Mouse (Mus musculus) heart, embryonic 13.5 days (tissue): ENCODE results near the gene Dhrs3. TPM values are rescaled to one million over a fixed set of nuclear protein-coding genes. Genes with fewer than 3 reads are reported as not detected.

Experiments used
- ATAC-seq: fragments of 200-750 bp; cut with Nextera tagmentation; 2 replicates; pipeline ENCODE4 v1.8.0; 2017; ENCODE audit warnings: moderate TSS enrichment; ENCODE audit not compliant: insufficient number of reproducible peaks, low FRiP score, low TSS enrichment; ENCODE audit errors: extremely low read depth
- H3K27ac ChIP-seq: fragments of 300-500 bp; sonication (generic); replicated peaks from 2 replicates; pipeline ENCODE4 v1.5.1; 2015; ENCODE audit warnings: moderate library complexity, mild to moderate bottlenecking, inconsistent platforms
- H3K27me3 ChIP-seq: fragments of 300-500 bp; sonication (generic); replicated peaks from 2 replicates; pipeline ENCODE4 v1.6.1; 2015; ENCODE audit warnings: mild to moderate bottlenecking, inconsistent platforms
- H3K36me3 ChIP-seq: fragments of 300-500 bp; sonication (generic); 2 replicates; pipeline ENCODE4 v1.6.1; 2015; ENCODE audit warnings: mild to moderate bottlenecking, inconsistent platforms
- H3K4me1 ChIP-seq: fragments of 300-500 bp; sonication (generic); 2 replicates; pipeline ENCODE4 v1.6.1; 2015; ENCODE audit warnings: inconsistent platforms
- H3K4me2 ChIP-seq: fragments of 300-500 bp; sonication (generic); 2 replicates; pipeline ENCODE4 v1.6.1; 2015; ENCODE audit warnings: inconsistent platforms, mild to moderate bottlenecking, moderate library complexity
- H3K4me3 ChIP-seq: fragments of 300-500 bp; sonication (generic); 2 replicates; pipeline ENCODE4 v1.5.1; 2015; ENCODE audit warnings: moderate library complexity, mild to moderate bottlenecking, inconsistent platforms
- H3K9ac ChIP-seq: fragments of 300-500 bp; sonication (generic); 2 replicates; pipeline ENCODE4 v1.6.1; 2015; ENCODE audit warnings: inconsistent platforms, mild to moderate bottlenecking, moderate library complexity
- H3K9me3 ChIP-seq: fragments of 300-500 bp; sonication (generic); 2 replicates; pipeline ENCODE4 v1.6.1; 2016; ENCODE audit warnings: inconsistent platforms
- WGBS: fragments of 180-500 bp; shearing (Covaris S2); methylation state at CpG from one replicate; pipeline ENCODE4 v1.1.7; 2015; ENCODE audit warnings: mixed read lengths; 5-methylcytosine and 5-hydroxymethylcytosine counted together
- polyA plus RNA-seq: library from polyadenylated mRNA; unstranded; fragments of >200 nt; fragmentation: Nextera tagmentation; extraction: Ambion mirVana; gene quantifications from 2 replicates; pipeline ENCODE4 v1.2.1, GENCODE M21; 2015

Gene Dhrs3
- polyA plus RNA-seq, 1 experiment from 2014 or later = 37.4 TPM

GRCm38 (mm10) chr4:144957721-144958120 lies 65.1 kb downstream of the Dhrs3 start:
- ATAC-seq = no peak
- H3K27me3 ChIP-seq = no peaks in the 10 kb centered on the region; the same call in 1 of the 2 replicates

GRCm38 (mm10) chr4:144960188-144960904 lies 67.7 kb downstream of the Dhrs3 start:
- no peak overlapping the region for H3K27ac ChIP-seq

More at GRCm38 (mm10) chr4:144957721-144958120, 65.1 kb downstream of the Dhrs3 start:
- H3K36me3 ChIP-seq = 0 out of 2 replicates have a peak, but pooled peaks cover 2% of the 10 kb centered on the region
- H3K9ac ChIP-seq = no peak overlapping the region
- peaks cover 10% of the 10 kb centered on the region for H3K4me1 ChIP-seq
- 69% methylated on average over 2 of the region's 2 CpGs for WGBS
- no peaks in the 10 kb centered on the region for H3K9me3 ChIP-seq
- no peak overlapping the region for H3K4me2 ChIP-seq
- no peak overlapping the region for H3K4me3 ChIP-seq
- no peak overlapping the region for H3K27ac ChIP-seq

GRCm38 (mm10) chr4:144961232-144961631 lies 68.6 kb downstream of the Dhrs3 start:
- Histone ChIP-seq H3K27ac (no peak overlapping the region), H3K4me2 (no peak overlapping the region), H3K9ac (no peak overlapping the region), H3K4me3 (no peak overlapping the region), H3K27me3 (no peaks in the 10 kb centered on the region; the same call in 1 of the 2 replicates), H3K4me1 (peaks cover 15% of the 10 kb centered on the region), H3K9me3 (no peaks in the 10 kb centered on the region), H3K36me3 (0 out of 2 replicates have a peak, but pooled peaks cover 2% of the 10 kb centered on the region)
- ATAC-seq = no peak
- 87% methylated on average over 4 of the region's 4 CpGs for WGBS

More at GRCm38 (mm10) chr4:144960188-144960904, 67.7 kb downstream of the Dhrs3 start:
- Histone ChIP-seq H3K9me3 (no peaks in the 10 kb centered on the region), H3K27me3 (no peaks in the 10 kb centered on the region; the same call in 1 of the 2 replicates), H3K36me3 (0 out of 2 replicates have a peak, but pooled peaks cover 2% of the 10 kb centered on the region), H3K4me1 (peaks cover 15% of the 10 kb centered on the region), H3K4me2 (no peak overlapping the region), H3K9ac (peak overlapping the region; percentile 33), H3K4me3 (no peak overlapping the region)
- 54% methylated on average over 8 of the region's 8 CpGs for WGBS
- no peak for ATAC-seq

DNA sequence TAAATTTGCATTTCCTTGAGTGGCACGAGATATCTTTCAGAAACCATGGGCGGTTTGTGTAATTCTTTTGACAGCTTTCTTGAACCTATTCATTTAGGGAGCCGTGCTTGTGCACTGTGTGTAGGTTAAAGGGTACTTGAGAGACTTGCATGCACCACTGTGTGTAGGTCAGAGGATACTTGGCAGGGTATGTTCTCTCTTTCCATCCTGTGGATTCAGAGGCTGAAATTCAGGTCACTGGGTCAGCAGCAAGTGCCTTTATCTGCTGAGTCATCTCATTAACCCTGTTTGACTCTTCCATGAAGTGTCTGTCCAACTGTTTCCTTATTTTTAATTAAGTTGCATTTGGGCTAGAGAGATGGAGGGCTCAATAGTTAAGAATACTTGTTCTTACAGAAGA lies 69.1 kb downstream of the Dhrs3 start:
- Histone ChIP-seq H3K27me3 (no peaks in the 10 kb centered on the region; the same call in 1 of the 2 replicates), H3K9ac (no peak overlapping the region), H3K36me3 (0 out of 2 replicates have a peak, but pooled peaks cover 2% of the 10 kb centered on the region), H3K9me3 (no peaks in the 10 kb centered on the region), H3K27ac (no peak overlapping the region), H3K4me2 (no peak overlapping the region), H3K4me1 (peaks cover 15% of the 10 kb centered on the region), H3K4me3 (no peak overlapping the region)
- ATAC-seq = no peak
- WGBS = 84% methylated on average over 3 of the region's 3 CpGs

DNA sequence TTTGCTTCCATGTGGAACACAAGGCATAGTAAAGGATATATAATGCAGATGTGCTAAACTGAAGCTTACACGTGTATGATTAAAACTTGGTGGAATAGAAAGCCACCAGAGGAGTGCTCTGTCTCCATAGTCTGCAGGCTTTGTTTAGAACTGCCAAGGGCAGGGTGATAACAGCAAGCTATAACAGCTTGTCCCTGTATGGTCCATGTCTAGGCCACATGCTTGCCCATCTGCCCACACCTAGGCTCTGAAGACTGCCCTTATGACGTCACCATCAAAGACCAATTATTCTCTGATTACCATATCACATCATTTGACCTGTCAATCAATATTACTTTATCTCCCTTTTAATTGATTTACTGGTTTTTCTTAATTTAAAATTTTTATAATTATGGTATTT lies 72.6 kb downstream of the Dhrs3 start:
- no peaks in the 10 kb centered on the region for H3K9me3 ChIP-seq
- H3K27ac ChIP-seq = no peak overlapping the region
- peaks cover 11% of the 10 kb centered on the region for H3K36me3 ChIP-seq
- no peak overlapping the region for H3K4me2 ChIP-seq
- H3K27me3 ChIP-seq = no peaks in the 10 kb centered on the region
- peaks cover 26% of the 10 kb centered on the region for H3K4me1 ChIP-seq
- WGBS = 50% methylated on average over 2 of the region's 2 CpGs
- no peak overlapping the region for H3K4me3 ChIP-seq
- ATAC-seq = no peak
- no peak overlapping the region for H3K9ac ChIP-seq

DNA sequence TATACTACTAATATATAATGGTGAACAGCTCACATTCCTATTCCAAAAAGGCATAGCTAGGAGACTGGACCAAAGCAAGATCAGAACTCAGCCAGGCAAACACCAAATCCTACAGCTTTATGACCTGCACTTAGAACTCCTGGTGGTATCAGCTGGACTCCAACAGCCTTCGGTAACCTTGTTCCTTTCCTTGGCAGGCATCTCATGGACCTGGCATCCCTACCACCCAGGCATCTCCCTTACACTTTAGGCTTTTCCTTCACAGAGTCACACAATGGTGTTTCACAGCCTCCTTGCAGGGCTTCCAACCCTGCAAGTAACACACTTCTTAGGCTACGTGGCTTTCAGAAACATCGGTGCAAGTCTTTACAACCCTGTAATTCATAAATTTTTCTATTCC lies 75.7 kb downstream of the Dhrs3 start:
- H3K27me3 ChIP-seq = no peaks in the 10 kb centered on the region
- peaks cover 30% of the 10 kb centered on the region for H3K36me3 ChIP-seq
- H3K9me3 ChIP-seq = no peaks in the 10 kb centered on the region
- peaks cover 16% of the 10 kb centered on the region for H3K4me1 ChIP-seq
- ATAC-seq = no peak
- no peak overlapping the region for H3K4me3 ChIP-seq
- no peak overlapping the region for H3K9ac ChIP-seq
- no peak overlapping the region for H3K27ac ChIP-seq
- 90% methylated on average over 3 of the region's 3 CpGs for WGBS
- H3K4me2 ChIP-seq = no peak overlapping the region

DNA sequence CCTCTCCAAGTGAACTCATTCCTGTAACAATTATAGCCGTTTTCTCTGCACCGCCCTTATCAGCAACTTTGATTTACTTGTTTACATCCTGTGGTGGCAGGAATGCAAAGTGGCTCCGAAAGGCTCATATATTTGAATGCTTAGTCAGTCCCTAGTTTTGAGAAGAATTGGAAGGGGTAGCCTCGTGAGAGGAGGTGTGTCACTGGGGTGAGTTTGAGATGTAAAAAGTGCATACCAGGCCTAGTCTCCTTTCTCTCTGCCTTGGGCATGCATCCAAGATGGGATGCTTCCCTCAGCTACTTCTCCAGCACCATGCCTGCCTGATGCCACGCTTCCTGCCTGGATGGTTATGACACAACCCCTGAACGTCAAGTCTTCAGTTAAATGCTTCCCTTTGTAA lies 76.4 kb downstream of the Dhrs3 start:
- H3K36me3 ChIP-seq = peaks cover 33% of the 10 kb centered on the region
- H3K4me2 ChIP-seq = no peak overlapping the region
- 39% methylated on average over 6 of the region's 6 CpGs for whole genome bisulfite sequencing
- H3K4me1 ChIP-seq = peaks cover 16% of the 10 kb centered on the region
- no peak overlapping the region for H3K27ac ChIP-seq
- H3K9me3 ChIP-seq = no peaks in the 10 kb centered on the region
- H3K27me3 ChIP-seq = no peaks in the 10 kb centered on the region
- H3K4me3 ChIP-seq = no peak overlapping the region
- H3K9ac ChIP-seq = no peak overlapping the region
- no peak for ATAC-seq

DNA sequence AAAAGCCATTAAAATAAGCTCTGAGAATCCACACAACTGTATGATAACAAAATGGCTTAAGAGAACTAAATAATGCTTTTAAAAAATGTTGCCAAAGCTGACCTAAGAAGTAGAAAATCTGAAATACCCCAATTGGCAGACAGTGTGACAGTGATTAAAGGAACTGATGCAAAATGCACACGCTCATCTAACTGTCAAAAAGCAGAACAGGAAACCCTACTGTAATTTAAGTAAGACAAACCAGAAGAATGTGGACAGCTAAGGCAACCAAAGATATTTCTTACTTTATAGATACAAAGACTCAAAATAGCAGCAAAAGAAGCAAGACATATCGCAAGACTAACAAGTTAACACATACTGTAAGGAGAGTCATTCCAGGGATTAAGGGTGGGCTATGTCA lies 78.4 kb downstream of the Dhrs3 start:
- WGBS = 81% methylated on average over 2 of the region's 2 CpGs
- H3K27ac ChIP-seq = no peak overlapping the region
- H3K4me2 ChIP-seq = no peak overlapping the region
- no peaks in the 10 kb centered on the region for H3K9me3 ChIP-seq
- no peak overlapping the region for H3K9ac ChIP-seq
- peaks cover 11% of the 10 kb centered on the region for H3K4me1 ChIP-seq
- no peak for ATAC-seq
- H3K4me3 ChIP-seq = no peak overlapping the region
- H3K27me3 ChIP-seq = no peaks in the 10 kb centered on the region
- H3K36me3 ChIP-seq = peaks cover 51% of the 10 kb centered on the region

- no peaks in the 10 kb centered on the region for H3K27me3 ChIP-seq
- H3K9me3 ChIP-seq = no peaks in the 10 kb centered on the region
- no peak overlapping the region for H3K27ac ChIP-seq
- 81% methylated on average over 6 of the region's 6 CpGs for WGBS
- H3K4me2 ChIP-seq = no peak overlapping the region
- no peak overlapping the region for H3K9ac ChIP-seq
- no peak for ATAC-seq
- H3K36me3 ChIP-seq = peaks cover 57% of the 10 kb centered on the region
- H3K4me3 ChIP-seq = no peak overlapping the region
- H3K4me1 ChIP-seq = peaks cover 29% of the 10 kb centered on the region
These were observed 80.5 kb downstream of the Dhrs3 start for GRCm38 (mm10) chr4:144972948-144973720.

DNA sequence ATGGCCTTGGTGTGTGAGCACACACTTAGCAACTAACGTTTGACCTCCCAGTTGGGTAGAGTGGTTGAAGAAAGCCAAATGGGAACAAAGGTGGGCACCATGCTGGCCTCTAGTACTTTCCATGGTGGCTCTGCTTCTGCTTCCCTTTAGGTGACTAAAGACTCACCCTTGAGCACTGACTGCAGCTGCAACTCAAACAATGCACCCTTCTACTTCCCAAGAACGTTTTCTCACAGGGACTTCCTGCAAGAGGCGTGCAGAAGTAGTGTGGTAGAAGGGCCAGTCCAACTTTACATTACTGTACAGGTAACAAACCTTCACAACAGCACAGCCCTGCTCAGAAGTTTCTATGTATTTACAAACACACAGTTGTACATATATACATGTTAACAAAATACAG lies 81.8 kb downstream of the Dhrs3 start:
- H3K9ac ChIP-seq = no peak overlapping the region
- H3K4me1 ChIP-seq = peaks cover 28% of the 10 kb centered on the region
- H3K36me3 ChIP-seq = peaks cover 55% of the 10 kb centered on the region
- 74% methylated on average over 3 of the region's 3 CpGs for WGBS
- no peaks in the 10 kb centered on the region for H3K27me3 ChIP-seq
- H3K4me3 ChIP-seq = no peak overlapping the region
- H3K9me3 ChIP-seq = no peaks in the 10 kb centered on the region
- no peak for ATAC-seq
- H3K27ac ChIP-seq = no peak overlapping the region
- H3K4me2 ChIP-seq = no peak overlapping the region

- no peak overlapping the region for H3K9ac ChIP-seq
- H3K4me1 ChIP-seq = peaks cover 37% of the 10 kb centered on the region
- H3K36me3 ChIP-seq = peaks cover 48% of the 10 kb centered on the region
- no peak overlapping the region for H3K4me2 ChIP-seq
- no peak overlapping the region for H3K27ac ChIP-seq
- WGBS = 74% methylated on average over 2 of the region's 2 CpGs
- H3K9me3 ChIP-seq = no peaks in the 10 kb centered on the region
- no peak overlapping the region for H3K4me3 ChIP-seq
- no peak for ATAC-seq
- no peaks in the 10 kb centered on the region for H3K27me3 ChIP-seq
These were observed 82.9 kb downstream of the Dhrs3 start for GRCm38 (mm10) chr4:144975505-144975904.
